Mouse (Mus musculus): ENCODE measurements at regions not wholly inside any gene's neighbourhood (a gene's known extent, or its start where the extent isn't known, plus 50 kb on each side); places are given as distances from the start of the nearest gene placed in this dataset.

GRCm38 (mm10) chr4:105914996-105915395 lies 125.3 kb downstream of the Gm12728 start:
- H3K4me1 ChIP-seq (replicated peaks) = peaks cover 16% of the 10 kb centered on the region
- no peak for ATAC-seq (ENCODE audit: insufficient number of reproducible peaks, insufficient read depth, low FRiP score, low TSS enrichment, low read depth)
- no peak overlapping the region for H3K4me2 ChIP-seq
- H3K27me3 ChIP-seq = no peaks in the 10 kb centered on the region
- H3K27ac ChIP-seq = no peak overlapping the region
- 49% methylated on average over 6 of the region's 6 CpGs for WGBS
- no peak overlapping the region for H3K9ac ChIP-seq (replicated peaks)
- no peaks in the 10 kb centered on the region for H3K36me3 ChIP-seq
- H3K9me3 ChIP-seq = peaks cover 3% of the 10 kb centered on the region; the same call in 1 of the 2 replicates
- no peak overlapping the region for H3K4me3 ChIP-seq (replicated peaks)

DNA sequence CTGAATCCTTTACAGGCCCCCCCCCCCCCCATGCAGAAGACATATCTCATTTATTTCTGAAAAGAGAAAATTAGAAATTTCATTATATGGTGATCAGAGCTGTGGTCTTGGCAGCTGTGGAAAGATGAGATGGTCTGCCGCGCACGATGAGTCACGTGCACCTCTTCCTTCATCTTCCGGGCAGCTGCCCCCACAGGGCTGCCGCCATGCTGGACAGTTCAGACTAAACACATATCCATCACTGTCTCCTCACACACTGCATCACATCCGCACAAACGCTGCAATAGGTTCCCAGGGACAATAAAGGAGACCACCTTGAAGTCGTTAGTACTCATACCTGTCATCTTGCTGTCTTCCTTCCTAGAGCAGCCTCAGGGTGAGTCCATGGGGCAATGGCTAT lies 126.6 kb downstream of the Gm12728 start:
- Histone ChIP-seq H3K9me3 (peaks cover 3% of the 10 kb centered on the region; the same call in 1 of the 2 replicates), H3K4me2 (no peak overlapping the region), H3K36me3 (no peaks in the 10 kb centered on the region), H3K4me3 (replicated peaks) (no peak overlapping the region), H3K9ac (replicated peaks) (no peak overlapping the region), H3K27ac (no peak overlapping the region), H3K4me1 (replicated peaks) (peaks cover 12% of the 10 kb centered on the region), H3K27me3 (no peaks in the 10 kb centered on the region)
- ATAC-seq (ENCODE audit: insufficient number of reproducible peaks, insufficient read depth, low FRiP score, low TSS enrichment, low read depth) = no peak
- 77% methylated on average over 9 of the region's 9 CpGs for WGBS

- H3K9ac ChIP-seq (replicated peaks) = no peak overlapping the region
- no peak overlapping the region for H3K4me2 ChIP-seq
- no peaks in the 10 kb centered on the region for H3K27me3 ChIP-seq
- no peak overlapping the region for H3K4me3 ChIP-seq (replicated peaks)
- WGBS = 68% methylated on average over 6 of the region's 6 CpGs
- no peaks in the 10 kb centered on the region for H3K4me1 ChIP-seq (replicated peaks)
- H3K27ac ChIP-seq = no peak overlapping the region
- no peak for ATAC-seq (ENCODE audit: insufficient number of reproducible peaks, insufficient read depth, low FRiP score, low TSS enrichment, low read depth)
- H3K36me3 ChIP-seq = no peaks in the 10 kb centered on the region
- H3K9me3 ChIP-seq = no peaks in the 10 kb centered on the region
Measured at GRCm38 (mm10) chr4:105924781-105925382, 135.2 kb downstream of the Gm12728 start.

GRCm38 (mm10) chr4:105925506-105925905 lies 135.8 kb downstream of the Gm12728 start:
- Histone ChIP-seq H3K36me3 (no peaks in the 10 kb centered on the region), H3K27me3 (no peaks in the 10 kb centered on the region), H3K27ac (no peak overlapping the region), H3K4me2 (no peak overlapping the region), H3K9ac (replicated peaks) (no peak overlapping the region), H3K9me3 (no peaks in the 10 kb centered on the region), H3K4me1 (replicated peaks) (no peaks in the 10 kb centered on the region), H3K4me3 (replicated peaks) (no peak overlapping the region)
- ATAC-seq (ENCODE audit: insufficient number of reproducible peaks, insufficient read depth, low FRiP score, low TSS enrichment, low read depth) = no peak
- WGBS = 90% methylated on average over 2 of the region's 2 CpGs

- H3K9me3 ChIP-seq = no peaks in the 10 kb centered on the region
- no peak overlapping the region for H3K4me3 ChIP-seq (replicated peaks)
- no peaks in the 10 kb centered on the region for H3K27me3 ChIP-seq
- ATAC-seq (ENCODE audit: insufficient number of reproducible peaks, insufficient read depth, low FRiP score, low TSS enrichment, low read depth) = no peak
- no peak overlapping the region for H3K27ac ChIP-seq
- H3K9ac ChIP-seq (replicated peaks) = no peak overlapping the region
- whole genome bisulfite sequencing = 93% methylated on average over 10 of the region's 10 CpGs
- H3K4me1 ChIP-seq (replicated peaks) = no peaks in the 10 kb centered on the region
- H3K36me3 ChIP-seq = no peaks in the 10 kb centered on the region
- H3K4me2 ChIP-seq = no peak overlapping the region
Measured at GRCm38 (mm10) chr4:105929658-105930057, 140.0 kb downstream of the Gm12728 start.

- no peaks in the 10 kb centered on the region for H3K27me3 ChIP-seq
- ATAC-seq (ENCODE audit: insufficient number of reproducible peaks, insufficient read depth, low FRiP score, low TSS enrichment, low read depth) = no peak
- H3K27ac ChIP-seq = no peak overlapping the region
- H3K4me3 ChIP-seq (replicated peaks) = no peak overlapping the region
- H3K4me1 ChIP-seq (replicated peaks) = peaks cover 6% of the 10 kb centered on the region; the same call in 1 of the 2 replicates
- H3K9me3 ChIP-seq = no peaks in the 10 kb centered on the region
- H3K4me2 ChIP-seq = no peak overlapping the region
- no peak overlapping the region for H3K9ac ChIP-seq (replicated peaks)
- H3K36me3 ChIP-seq = no peaks in the 10 kb centered on the region
- whole genome bisulfite sequencing = 67% methylated on average over 4 of the region's 4 CpGs
Measured at GRCm38 (mm10) chr4:105934971-105935370, 145.3 kb downstream of the Gm12728 start.

DNA sequence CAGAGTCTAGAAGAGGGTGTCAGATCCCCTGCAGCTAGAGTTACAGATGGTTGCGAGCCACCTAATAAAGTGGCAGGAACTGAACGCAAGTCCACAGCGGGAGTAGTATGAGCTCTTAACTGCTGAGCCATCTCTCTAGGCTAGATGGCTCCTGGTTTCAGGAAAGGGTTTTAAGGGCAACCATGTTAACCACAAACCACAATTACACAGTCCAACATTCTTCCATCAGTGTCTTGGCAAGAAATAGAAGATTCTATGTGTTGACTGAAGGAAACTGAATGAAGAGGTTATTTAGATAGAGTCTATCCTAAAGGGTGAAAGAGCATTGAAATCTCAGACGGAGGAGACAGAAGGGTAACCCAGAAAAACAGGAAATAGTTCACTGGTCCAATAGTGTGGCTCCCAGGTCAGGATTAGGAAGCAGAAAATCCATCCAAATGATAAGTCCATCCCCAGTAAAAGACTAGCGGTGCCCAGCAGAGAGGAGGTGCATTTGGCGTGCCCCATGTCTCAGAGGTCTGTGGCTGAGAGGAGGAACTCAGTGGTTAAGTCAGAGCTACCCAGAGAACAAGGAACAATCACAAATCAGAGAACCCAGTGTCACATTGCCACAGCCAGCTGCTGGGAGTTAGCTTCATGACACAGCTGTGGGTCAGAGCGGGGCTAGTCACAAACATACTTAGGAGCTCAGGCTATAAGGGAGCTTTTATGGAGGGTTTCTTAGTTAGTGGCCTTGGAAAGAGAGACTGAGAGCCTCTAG lies 147.3 kb downstream of the Gm12728 start:
- ATAC-seq (ENCODE audit: insufficient number of reproducible peaks, insufficient read depth, low FRiP score, low TSS enrichment, low read depth) = no peak
- H3K9me3 ChIP-seq = no peaks in the 10 kb centered on the region

DNA sequence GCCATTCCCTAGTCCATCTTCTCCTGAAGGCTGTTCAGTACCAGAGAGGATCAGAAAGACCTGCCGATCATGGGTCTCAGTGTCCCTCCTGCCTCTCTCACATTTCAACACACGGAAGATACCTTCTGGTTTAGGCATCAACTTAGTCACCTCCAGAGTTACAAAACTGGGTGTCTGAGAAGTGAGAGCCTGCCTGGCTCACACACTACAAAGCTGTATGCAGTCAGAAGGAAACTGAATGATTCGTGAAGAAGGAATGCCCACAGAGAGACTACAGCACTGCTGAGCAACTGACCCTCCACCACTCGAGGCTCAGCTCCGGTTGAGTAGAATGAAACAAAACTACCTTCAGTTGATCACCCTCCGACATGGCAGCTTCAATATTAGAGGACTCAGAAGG lies 147.9 kb downstream of the Gm12728 start:
- H3K27me3 ChIP-seq = no peaks in the 10 kb centered on the region
- no peak for ATAC-seq (ENCODE audit: insufficient number of reproducible peaks, insufficient read depth, low FRiP score, low TSS enrichment, low read depth)
- no peak overlapping the region for H3K9ac ChIP-seq (replicated peaks)
- peaks cover 17% of the 10 kb centered on the region for H3K4me1 ChIP-seq (replicated peaks)
- H3K36me3 ChIP-seq = no peaks in the 10 kb centered on the region
- H3K27ac ChIP-seq = no peak overlapping the region
- H3K4me3 ChIP-seq (replicated peaks) = no peak overlapping the region
- no peak overlapping the region for H3K4me2 ChIP-seq
- WGBS = 88% methylated on average over 6 of the region's 6 CpGs
- no peaks in the 10 kb centered on the region for H3K9me3 ChIP-seq

More for the DNA sequence above, 147.3 kb downstream of the Gm12728 start:
- Histone ChIP-seq H3K4me3 (replicated peaks) (no peak overlapping the region), H3K27ac (no peak overlapping the region), H3K4me1 (replicated peaks) (peaks cover 17% of the 10 kb centered on the region), H3K36me3 (no peaks in the 10 kb centered on the region), H3K27me3 (no peaks in the 10 kb centered on the region), H3K4me2 (no peak overlapping the region), H3K9ac (replicated peaks) (no peak overlapping the region)
- 84% methylated on average over 7 of the region's 7 CpGs for WGBS

DNA sequence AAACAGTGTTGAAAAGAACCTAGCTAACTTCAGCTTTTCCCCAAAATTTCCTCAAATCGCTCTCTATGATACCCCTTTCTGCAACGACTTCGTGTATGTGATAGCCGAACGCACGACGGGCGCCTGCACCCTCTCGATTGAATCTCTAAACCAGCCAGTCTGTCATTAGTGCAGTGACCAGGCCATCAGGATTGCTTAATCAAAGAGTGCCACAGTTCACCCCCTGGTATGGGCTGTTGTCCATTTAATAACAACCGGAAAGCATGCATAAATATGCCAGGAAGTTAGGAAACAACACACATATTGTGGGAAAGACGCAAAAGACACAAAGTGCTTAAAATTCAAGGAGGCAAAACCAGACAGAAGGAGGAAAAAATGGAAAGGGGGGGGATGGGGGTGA lies 149.2 kb downstream of the Gm12728 start:
- no peaks in the 10 kb centered on the region for H3K27me3 ChIP-seq
- peaks cover 18% of the 10 kb centered on the region for H3K4me1 ChIP-seq (replicated peaks)
- no peak overlapping the region for H3K27ac ChIP-seq
- H3K9ac ChIP-seq (replicated peaks) = no peak overlapping the region
- H3K36me3 ChIP-seq = no peaks in the 10 kb centered on the region
- H3K4me3 ChIP-seq (replicated peaks) = no peak overlapping the region
- no peak for ATAC-seq (ENCODE audit: insufficient number of reproducible peaks, insufficient read depth, low FRiP score, low TSS enrichment, low read depth)
- WGBS = 86% methylated on average over 11 of the region's 11 CpGs
- no peaks in the 10 kb centered on the region for H3K9me3 ChIP-seq
- H3K4me2 ChIP-seq = no peak overlapping the region

DNA sequence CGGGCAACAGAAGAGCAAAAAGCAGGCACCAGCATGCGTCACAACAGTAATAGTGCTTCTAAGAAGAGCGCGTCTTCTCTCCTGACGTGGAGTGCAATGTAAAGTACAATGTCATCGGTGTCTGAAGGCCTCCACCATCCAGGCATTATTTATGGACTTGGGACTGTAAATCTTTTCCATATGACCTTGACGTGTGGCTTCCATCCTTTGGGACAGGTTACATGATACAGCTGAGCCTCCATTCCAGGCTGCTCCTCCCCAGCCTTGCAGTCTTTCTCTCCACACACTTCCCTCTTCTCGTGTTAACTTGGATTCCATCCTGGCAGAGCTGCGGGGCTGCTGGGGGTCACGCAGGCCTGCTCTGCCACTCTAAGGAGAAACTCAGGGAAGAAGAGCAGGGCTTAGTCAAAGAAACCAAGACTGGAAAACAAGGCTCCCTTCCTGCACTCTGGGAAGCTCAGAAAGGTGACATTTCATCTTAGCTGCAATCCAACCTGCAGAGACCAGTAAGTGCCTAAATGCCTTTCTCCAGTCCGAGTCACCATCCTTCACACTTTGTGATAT lies 150.0 kb downstream of the Gm12728 start:
- H3K4me2 ChIP-seq = no peak overlapping the region
- ATAC-seq (ENCODE audit: insufficient number of reproducible peaks, insufficient read depth, low FRiP score, low TSS enrichment, low read depth) = no peak
- no peak overlapping the region for H3K4me3 ChIP-seq (replicated peaks)
- no peak overlapping the region for H3K27ac ChIP-seq
- WGBS = 57% methylated on average over 11 of the region's 11 CpGs
- no peak overlapping the region for H3K9ac ChIP-seq (replicated peaks)
- no peaks in the 10 kb centered on the region for H3K27me3 ChIP-seq
- no peaks in the 10 kb centered on the region for H3K9me3 ChIP-seq
- peaks cover 26% of the 10 kb centered on the region for H3K4me1 ChIP-seq (replicated peaks)
- no peaks in the 10 kb centered on the region for H3K36me3 ChIP-seq

- H3K4me1 ChIP-seq (replicated peaks) = peaks cover 26% of the 10 kb centered on the region
- H3K4me3 ChIP-seq (replicated peaks) = no peak overlapping the region
- no peak overlapping the region for H3K27ac ChIP-seq
- H3K27me3 ChIP-seq = no peaks in the 10 kb centered on the region
- 86% methylated on average over 7 of the region's 7 CpGs for WGBS
- no peak for ATAC-seq (ENCODE audit: insufficient number of reproducible peaks, insufficient read depth, low FRiP score, low TSS enrichment, low read depth)
- H3K9ac ChIP-seq (replicated peaks) = no peak overlapping the region
- no peaks in the 10 kb centered on the region for H3K36me3 ChIP-seq
- H3K9me3 ChIP-seq = no peaks in the 10 kb centered on the region
- no peak overlapping the region for H3K4me2 ChIP-seq
Measured at GRCm38 (mm10) chr4:105940891-105941290, 151.2 kb downstream of the Gm12728 start.

Measured in limb, embryonic 12.5 days (tissue).